Mouse (Mus musculus) kidney, adult 2 months (tissue): Measurements from ENCODE around the gene Pdzph1. TPM values are rescaled to one million over a fixed set of nuclear protein-coding genes. Genes with fewer than 3 reads are reported as not detected.

Experiments
- DNase-seq: peaks from one replicate; pipeline ENCODE4 v3.0.0; 2021
- H3K27ac ChIP-seq: fragments of 200-500 bp; 2 replicates; pipeline ENCODE4 v1.5.1; 2012; ENCODE audit warnings: low read depth, low read length, control low read depth, inconsistent platforms; ENCODE audit not compliant: insufficient read depth
- H3K27me3 ChIP-seq: fragments of 200-500 bp; replicated peaks from 2 replicates; pipeline ENCODE4 v1.6.1; 2012; ENCODE audit warnings: mild to moderate bottlenecking, moderate library complexity, low read length, inconsistent platforms; ENCODE audit not compliant: control insufficient read depth, insufficient read depth
- H3K36me3 ChIP-seq: fragments of 200-500 bp; 2 replicates; pipeline ENCODE4 v1.6.1; 2012; ENCODE audit warnings: mild to moderate bottlenecking, moderate library complexity, low read length, inconsistent platforms; ENCODE audit not compliant: control insufficient read depth, insufficient read depth
- H3K4me1 ChIP-seq: fragments of 200-500 bp; 2 replicates; pipeline ENCODE4 v1.6.1; 2011; ENCODE audit warnings: low read length; ENCODE audit not compliant: control insufficient read depth, insufficient read depth
- H3K4me3 ChIP-seq: fragments of 200-500 bp; 2 replicates; pipeline ENCODE4 v1.5.1; 2011; ENCODE audit warnings: mild to moderate bottlenecking, low read depth, low read length, control low read depth; ENCODE audit not compliant: insufficient read depth
- CTCF ChIP-seq: fragments of 200-500 bp; conservative IDR thresholded peaks from 2 replicates; pipeline ENCODE4 v1.5.1; 2011; ENCODE audit warnings: low read depth, mild to moderate bottlenecking, control low read depth, low read length, moderate library complexity, mixed read lengths; ENCODE audit not compliant: insufficient read depth, insufficient read length
- POLR2A ChIP-seq: fragments of 200-500 bp; IDR thresholded peaks from one replicate; pipeline ENCODE4 v1.6.1; 2011; ENCODE audit warnings: low read depth, low read length, control low read depth
- WGBS: fragments of 180-500 bp; shearing (Covaris S2); methylation state at CpG from one replicate; pipeline ENCODE4 v1.1.7; 2018; 5-methylcytosine and 5-hydroxymethylcytosine counted together
- polyA plus RNA-seq: library from polyadenylated mRNA; depleted of rRNA; stranded (reverse); fragments of >200 nt; gene quantifications from 2 replicates; pipeline ENCODE4 v1.2.3, GENCODE M21; 2012

Gene Pdzph1
- polyA plus RNA-seq, 1 experiment: not detected

GRCm38 (mm10) chr17:58937533-58937932 lies 53.6 kb downstream of the Pdzph1 start:
- DNase-seq: no peak
- H3K27ac ChIP-seq: no peak overlapping the region
- no peaks in the 10 kb centered on the region for H3K27me3 ChIP-seq
- no peaks in the 10 kb centered on the region for H3K36me3 ChIP-seq
- WGBS: 65% methylated on average over 4 of the region's 4 CpGs
- no peak overlapping the region for H3K4me3 ChIP-seq
- no peaks in the 10 kb centered on the region for H3K4me1 ChIP-seq
- TF ChIP-seq CTCF: no peak
- TF ChIP-seq POLR2A: no peak

GRCm38 (mm10) chr17:58932983-58933280 lies 58.2 kb downstream of the Pdzph1 start:
- H3K27ac ChIP-seq: no peak overlapping the region
- H3K27me3 ChIP-seq: no peaks in the 10 kb centered on the region
- no peaks in the 10 kb centered on the region for H3K4me1 ChIP-seq
- 55% methylated on average over 1 of the region's 1 CpGs for WGBS
- no peak for TF ChIP-seq POLR2A
- no peak for TF ChIP-seq CTCF
- DNase-seq: no peak
- H3K4me3 ChIP-seq: no peak overlapping the region
- H3K36me3 ChIP-seq: no peaks in the 10 kb centered on the region

- H3K4me1 ChIP-seq: no peaks in the 10 kb centered on the region
- DNase-seq: no peak
- no peaks in the 10 kb centered on the region for H3K36me3 ChIP-seq
- H3K4me3 ChIP-seq: no peak overlapping the region
- 20% methylated on average over 2 of the region's 2 CpGs for WGBS
- no peaks in the 10 kb centered on the region for H3K27me3 ChIP-seq
- TF ChIP-seq CTCF (no peak), POLR2A (no peak)
- H3K27ac ChIP-seq: no peak overlapping the region
Observed at GRCm38 (mm10) chr17:58932279-58932982, 58.7 kb downstream of the Pdzph1 start.

DNA sequence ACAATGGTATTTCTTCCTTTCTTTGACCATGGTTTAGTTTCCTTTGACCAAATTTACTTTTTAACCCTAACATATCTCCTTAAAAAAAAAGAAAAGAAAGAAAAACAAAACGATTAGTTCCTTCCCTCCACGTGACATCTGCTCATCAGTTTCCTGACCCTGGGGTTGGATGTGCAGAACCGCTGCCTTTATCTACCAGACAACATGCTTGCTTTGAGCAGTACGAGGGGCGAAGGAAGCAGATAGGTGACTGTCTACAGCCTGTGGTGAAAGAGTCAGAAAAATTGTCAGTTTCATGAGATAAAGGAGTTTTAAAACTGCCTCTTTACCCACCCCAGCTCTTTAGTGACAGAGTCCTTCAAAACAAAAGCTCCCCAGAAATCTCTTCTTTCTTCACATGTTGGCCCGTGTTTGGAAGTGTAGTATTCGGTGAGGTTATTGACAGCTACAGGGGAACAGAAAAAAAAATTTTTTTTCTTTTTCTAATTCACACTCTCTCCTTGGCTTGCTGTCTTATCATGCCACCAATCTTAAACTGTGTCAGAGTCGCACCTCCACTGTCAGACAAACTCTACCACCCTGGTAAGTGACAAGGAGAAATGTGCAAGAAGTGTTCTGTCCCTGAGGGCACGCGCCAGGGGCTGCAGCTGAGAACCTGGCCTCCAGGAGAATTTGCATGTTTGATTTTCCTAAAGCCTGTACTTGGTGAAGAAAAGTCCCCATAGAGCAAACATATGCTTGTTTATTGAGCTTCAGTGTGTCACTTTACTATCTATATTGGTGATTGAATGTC lies 66.2 kb downstream of the Pdzph1 start:
- no peaks in the 10 kb centered on the region for H3K4me1 ChIP-seq
- H3K27me3 ChIP-seq: no peaks in the 10 kb centered on the region
- DNase-seq: no peak
- no peak overlapping the region for H3K4me3 ChIP-seq
- TF ChIP-seq POLR2A (no peak), CTCF (no peak)
- H3K36me3 ChIP-seq: no peaks in the 10 kb centered on the region
- no peak overlapping the region for H3K27ac ChIP-seq
- WGBS: 73% methylated on average over 10 of the region's 10 CpGs

- Histone ChIP-seq H3K4me1 (no peaks in the 10 kb centered on the region), H3K27me3 (no peaks in the 10 kb centered on the region), H3K36me3 (no peaks in the 10 kb centered on the region), H3K4me3 (no peak overlapping the region), H3K27ac (no peak overlapping the region)
- TF ChIP-seq POLR2A (no peak), CTCF (no peak)
- no peak for DNase-seq
- WGBS: 25% methylated on average over 11 of the region's 11 CpGs
Observed at GRCm38 (mm10) chr17:58923901-58924476, 67.2 kb downstream of the Pdzph1 start.

GRCm38 (mm10) chr17:58923316-58923866 lies 67.8 kb downstream of the Pdzph1 start:
- TF ChIP-seq POLR2A (no peak), CTCF (no peak)
- H3K4me1 ChIP-seq: no peaks in the 10 kb centered on the region
- no peak for DNase-seq
- H3K27me3 ChIP-seq: no peaks in the 10 kb centered on the region
- H3K36me3 ChIP-seq: no peaks in the 10 kb centered on the region
- WGBS: 71% methylated on average over 7 of the region's 7 CpGs
- no peak overlapping the region for H3K4me3 ChIP-seq
- no peak overlapping the region for H3K27ac ChIP-seq

DNA sequence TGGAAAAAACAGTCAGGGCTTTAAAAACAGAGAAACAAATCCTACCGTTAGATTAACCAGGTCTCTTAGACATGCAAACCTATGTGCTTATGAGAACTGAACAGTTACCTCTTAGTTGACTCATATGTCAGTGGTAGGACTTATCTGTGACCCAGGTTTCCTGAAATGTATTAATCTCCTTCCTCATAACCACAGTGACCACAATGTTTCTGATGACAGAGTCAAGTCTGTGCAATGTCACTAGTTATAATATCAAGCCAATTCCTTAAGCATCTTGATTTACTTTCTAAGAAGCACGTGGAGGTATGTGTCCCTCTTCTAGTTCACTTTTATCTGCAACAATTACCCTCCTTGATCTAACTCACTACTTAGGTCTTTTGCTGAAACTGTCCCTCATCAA lies 68.4 kb downstream of the Pdzph1 start:
- Histone ChIP-seq H3K4me3 (no peak overlapping the region), H3K27me3 (no peaks in the 10 kb centered on the region), H3K36me3 (no peaks in the 10 kb centered on the region), H3K4me1 (no peaks in the 10 kb centered on the region), H3K27ac (no peak overlapping the region)
- WGBS: 80% methylated on average over 2 of the region's 2 CpGs
- DNase-seq: no peak
- TF ChIP-seq CTCF (no peak), POLR2A (no peak)
